Mouse (Mus musculus): ENCODE results near the gene Gng7. TPM values are rescaled to one million over a fixed set of nuclear protein-coding genes. Genes with fewer than 3 reads are reported as not detected.
"Not testable (repeated sequence)": the region's sequence is repeated elsewhere in the genome, so short reads cannot be mapped to it uniquely, and the experiment has no call there.

Gene Gng7
- polyA plus RNA-seq, 1 experiment from 2014 or later = 10.9 TPM

GRCm38 (mm10) chr10:80990406-80990805 lies 24.3 kb downstream of the Gng7 start:
- Histone ChIP-seq H3K27ac (no peak overlapping the region), H3K27me3 (peaks cover 36% of the 10 kb centered on the region), H3K4me1 (replicated peaks) (peaks cover 11% of the 10 kb centered on the region), H3K4me2 (replicated peaks) (no peak overlapping the region), H3K4me3 (replicated peaks) (no peak overlapping the region), H3K9ac (replicated peaks) (no peak overlapping the region), H3K36me3 (no peaks in the 10 kb centered on the region), H3K9me3 (no peaks in the 10 kb centered on the region)
- no peak for ATAC-seq
- WGBS = 79% methylated on average over 7 of the region's 7 CpGs

GRCm38 (mm10) chr10:80989854-80990253 lies 24.9 kb downstream of the Gng7 start:
- not testable (repeated sequence) for H3K4me3 ChIP-seq (replicated peaks); H3K9ac ChIP-seq (replicated peaks); H3K9me3 ChIP-seq; ATAC-seq; H3K4me2 ChIP-seq (replicated peaks); H3K36me3 ChIP-seq; H3K27ac ChIP-seq
- Histone ChIP-seq H3K27me3 (peaks cover 41% of the 10 kb centered on the region), H3K4me1 (replicated peaks) (peaks cover 13% of the 10 kb centered on the region)
- 62% methylated on average over 4 of the region's 4 CpGs for WGBS

- Histone ChIP-seq H3K36me3 (no peaks in the 10 kb centered on the region), H3K27ac (no peak overlapping the region), H3K4me2 (replicated peaks) (no peak overlapping the region), H3K9ac (replicated peaks) (no peak overlapping the region), H3K4me3 (replicated peaks) (no peak overlapping the region), H3K4me1 (replicated peaks) (peaks cover 13% of the 10 kb centered on the region), H3K9me3 (no peaks in the 10 kb centered on the region), H3K27me3 (peaks cover 45% of the 10 kb centered on the region)
- 63% methylated on average over 6 of the region's 6 CpGs for WGBS
- no peak for ATAC-seq
Observed at GRCm38 (mm10) chr10:80989446-80989845, 25.3 kb downstream of the Gng7 start.

- Histone ChIP-seq H3K4me2 (replicated peaks) (no peak overlapping the region), H3K9ac (replicated peaks) (no peak overlapping the region), H3K4me3 (replicated peaks) (no peak overlapping the region), H3K27ac (no peak overlapping the region), H3K27me3 (peaks cover 55% of the 10 kb centered on the region), H3K36me3 (no peaks in the 10 kb centered on the region), H3K9me3 (no peaks in the 10 kb centered on the region), H3K4me1 (replicated peaks) (peaks cover 7% of the 10 kb centered on the region)
- peak; percentile 74 for ATAC-seq
- 10% methylated on average over 10 of the region's 10 CpGs for WGBS
Observed at GRCm38 (mm10) chr10:80987709-80988441, 26.9 kb downstream of the Gng7 start.

GRCm38 (mm10) chr10:80986754-80987153 lies 28.0 kb downstream of the Gng7 start:
- H3K36me3 ChIP-seq = no peaks in the 10 kb centered on the region
- 79% methylated on average over 6 of the region's 6 CpGs for WGBS
- no peak overlapping the region for H3K4me3 ChIP-seq (replicated peaks)
- no peak overlapping the region for H3K9ac ChIP-seq (replicated peaks)
- H3K4me1 ChIP-seq (replicated peaks) = peaks cover 7% of the 10 kb centered on the region
- no peak overlapping the region for H3K4me2 ChIP-seq (replicated peaks)
- no peak overlapping the region for H3K27ac ChIP-seq
- H3K9me3 ChIP-seq = no peaks in the 10 kb centered on the region
- ATAC-seq = no peak
- H3K27me3 ChIP-seq = peaks cover 55% of the 10 kb centered on the region

- H3K9ac ChIP-seq (replicated peaks) = peak overlapping the region; percentile 21; the same call in 1 of the 2 replicates
- peaks cover 7% of the 10 kb centered on the region for H3K4me1 ChIP-seq (replicated peaks)
- H3K36me3 ChIP-seq = no peaks in the 10 kb centered on the region
- H3K4me2 ChIP-seq (replicated peaks) = 0 out of 2 replicates have a peak overlapping the region, but pooled peaks have one; percentile 16
- H3K27me3 ChIP-seq = peaks cover 55% of the 10 kb centered on the region
- no peak for ATAC-seq
- 37% methylated on average over 13 of the region's 13 CpGs for WGBS
- H3K27ac ChIP-seq = no peak overlapping the region
- no peaks in the 10 kb centered on the region for H3K9me3 ChIP-seq
- peak overlapping the region; percentile 20 for H3K4me3 ChIP-seq (replicated peaks)
Observed at GRCm38 (mm10) chr10:80985970-80986701, 28.6 kb downstream of the Gng7 start.

GRCm38 (mm10) chr10:80985241-80985969 lies 29.3 kb downstream of the Gng7 start:
- H3K4me1 ChIP-seq (replicated peaks) = peaks cover 7% of the 10 kb centered on the region
- 10% methylated on average over 37 of the region's 37 CpGs for WGBS
- no peaks in the 10 kb centered on the region for H3K36me3 ChIP-seq
- H3K27ac ChIP-seq = no peak overlapping the region
- no peak for ATAC-seq
- peaks cover 55% of the 10 kb centered on the region for H3K27me3 ChIP-seq
- H3K9ac ChIP-seq (replicated peaks) = peak overlapping the region; percentile 21; the same call in 1 of the 2 replicates
- peak overlapping the region; percentile 20 for H3K4me3 ChIP-seq (replicated peaks)
- no peaks in the 10 kb centered on the region for H3K9me3 ChIP-seq
- 0 out of 2 replicates have a peak overlapping the region, but pooled peaks have one; percentile 16 for H3K4me2 ChIP-seq (replicated peaks)

- Histone ChIP-seq H3K4me1 (replicated peaks) (peaks cover 7% of the 10 kb centered on the region), H3K9me3 (no peaks in the 10 kb centered on the region), H3K4me3 (replicated peaks) (no peak overlapping the region), H3K9ac (replicated peaks) (no peak overlapping the region), H3K27me3 (peaks cover 52% of the 10 kb centered on the region), H3K27ac (no peak overlapping the region), H3K36me3 (no peaks in the 10 kb centered on the region), H3K4me2 (replicated peaks) (no peak overlapping the region)
- 90% methylated on average over 12 of the region's 12 CpGs for WGBS
- no peak for ATAC-seq
Observed at GRCm38 (mm10) chr10:80984223-80984622, 30.5 kb downstream of the Gng7 start.

GRCm38 (mm10) chr10:80982381-80982780 lies 32.4 kb downstream of the Gng7 start:
- Histone ChIP-seq H3K4me1 (replicated peaks) (peaks cover 7% of the 10 kb centered on the region), H3K4me2 (replicated peaks) (no peak overlapping the region), H3K27me3 (peaks cover 42% of the 10 kb centered on the region), H3K9ac (replicated peaks) (no peak overlapping the region), H3K36me3 (no peaks in the 10 kb centered on the region), H3K27ac (no peak overlapping the region), H3K9me3 (no peaks in the 10 kb centered on the region), H3K4me3 (replicated peaks) (no peak overlapping the region)
- ATAC-seq = no peak
- WGBS = 80% methylated on average over 4 of the region's 4 CpGs

- H3K4me3 ChIP-seq (replicated peaks) = no peak overlapping the region
- 63% methylated on average over 7 of the region's 7 CpGs for WGBS
- no peak overlapping the region for H3K9ac ChIP-seq (replicated peaks)
- H3K4me1 ChIP-seq (replicated peaks) = peaks cover 7% of the 10 kb centered on the region
- no peak overlapping the region for H3K27ac ChIP-seq
- H3K36me3 ChIP-seq = no peaks in the 10 kb centered on the region
- H3K4me2 ChIP-seq (replicated peaks) = no peak overlapping the region
- ATAC-seq = no peak
- peaks cover 34% of the 10 kb centered on the region for H3K27me3 ChIP-seq
- no peaks in the 10 kb centered on the region for H3K9me3 ChIP-seq
Observed at GRCm38 (mm10) chr10:80981564-80982112, 33.1 kb downstream of the Gng7 start.

GRCm38 (mm10) chr10:80975478-80975877 lies 39.3 kb downstream of the Gng7 start:
- Histone ChIP-seq H3K4me3 (replicated peaks) (no peak overlapping the region), H3K36me3 (no peaks in the 10 kb centered on the region), H3K9ac (replicated peaks) (no peak overlapping the region), H3K4me1 (replicated peaks) (peaks cover 5% of the 10 kb centered on the region; the same call in 1 of the 2 replicates), H3K27me3 (no peaks in the 10 kb centered on the region; the same call in 1 of the 2 replicates), H3K4me2 (replicated peaks) (no peak overlapping the region), H3K27ac (no peak overlapping the region), H3K9me3 (0 out of 2 replicates have a peak, but pooled peaks cover 3% of the 10 kb centered on the region)
- WGBS = 93% methylated on average over 11 of the region's 11 CpGs
- ATAC-seq = no peak
